Mouse (Mus musculus) intestine, embryonic 16.5 days (tissue): ENCODE data around the gene Slc25a51. TPM values are rescaled to one million over a fixed set of nuclear protein-coding genes. Genes with fewer than 3 reads are reported as not detected.

ENCODE experiments used
- ATAC-seq: fragments of 200-750 bp; cut with Nextera tagmentation; 2 replicates; pipeline ENCODE4 v1.8.0; 2017; ENCODE audit warnings: moderate TSS enrichment, moderate library complexity
- H3K27ac ChIP-seq: fragments of 300-500 bp; sonication (generic); 2 replicates; pipeline ENCODE4 v1.5.1; 2014; ENCODE audit warnings: mild to moderate bottlenecking, low read length
- H3K27me3 ChIP-seq: fragments of 300-500 bp; sonication (generic); replicated peaks from 2 replicates; pipeline ENCODE4 v1.6.1; 2014; ENCODE audit warnings: low read length, control low read depth, mixed read lengths; ENCODE audit not compliant: control insufficient read depth, insufficient read depth
- H3K36me3 ChIP-seq: fragments of 300-500 bp; sonication (generic); 2 replicates; pipeline ENCODE4 v1.6.1; 2014; ENCODE audit warnings: low read length, control low read depth; ENCODE audit not compliant: control insufficient read depth, insufficient read depth
- H3K4me1 ChIP-seq: fragments of 300-500 bp; sonication (generic); 2 replicates; pipeline ENCODE4 v1.6.1; 2014; ENCODE audit warnings: low read length, control low read depth, mixed read lengths; ENCODE audit not compliant: control insufficient read depth, insufficient read depth
- H3K4me2 ChIP-seq: fragments of 300-500 bp; sonication (generic); 2 replicates; pipeline ENCODE4 v1.6.1; 2014; ENCODE audit warnings: low read depth, low read length, control low read depth
- H3K4me3 ChIP-seq: fragments of 300-500 bp; sonication (generic); 2 replicates; pipeline ENCODE4 v1.5.1; 2014; ENCODE audit warnings: mild to moderate bottlenecking, low read length
- H3K9ac ChIP-seq: fragments of 300-500 bp; sonication (generic); 2 replicates; pipeline ENCODE4 v1.6.1; 2014; ENCODE audit warnings: low read depth, low read length
- H3K9me3 ChIP-seq: fragments of 300-500 bp; sonication (generic); 2 replicates; pipeline ENCODE4 v1.6.1; 2016; ENCODE audit warnings: low read length, control low read depth; ENCODE audit not compliant: control insufficient read depth
- WGBS: fragments of 180-500 bp; shearing (Covaris S2); extraction: QIAGEN DNeasy Blood & Tissue Kit; methylation state at CpG from one replicate; pipeline ENCODE4 v1.1.7; 2014; 5-methylcytosine and 5-hydroxymethylcytosine counted together
- polyA plus RNA-seq: library from polyadenylated mRNA; unstranded; fragments of >200 nt; fragmentation: Nextera tagmentation; extraction: Ambion mirVana; gene quantifications from 2 replicates; pipeline ENCODE4 v1.2.1, GENCODE M21; 2015

Gene Slc25a51
- polyA plus RNA-seq, 1 experiment from 2014 or later: 55.5 TPM

- Histone ChIP-seq H3K27me3 (no peaks in the 10 kb centered on the region), H3K9ac (no peak overlapping the region), H3K27ac (no peak overlapping the region), H3K4me2 (no peak overlapping the region), H3K36me3 (no peaks in the 10 kb centered on the region), H3K4me3 (no peak overlapping the region), H3K9me3 (no peaks in the 10 kb centered on the region), H3K4me1 (peaks cover 23% of the 10 kb centered on the region)
- ATAC-seq: no peak
- whole genome bisulfite sequencing: 78% methylated on average over 3 of the region's 3 CpGs
Observed at GRCm38 (mm10) chr4:45431806-45432205, 23.2 kb upstream of the Slc25a51 start.

- Histone ChIP-seq H3K4me1 (peaks cover 18% of the 10 kb centered on the region), H3K27me3 (no peaks in the 10 kb centered on the region), H3K27ac (no peak overlapping the region), H3K4me2 (no peak overlapping the region), H3K36me3 (no peaks in the 10 kb centered on the region), H3K9ac (no peak overlapping the region), H3K4me3 (no peak overlapping the region), H3K9me3 (no peaks in the 10 kb centered on the region)
- 79% methylated on average over 3 of the region's 3 CpGs for WGBS
- no peak for ATAC-seq
Observed at GRCm38 (mm10) chr4:45431316-45431715, 22.8 kb upstream of the Slc25a51 start.

- H3K4me1 ChIP-seq: peaks cover 7% of the 10 kb centered on the region; the same call in 1 of the 2 replicates
- H3K9me3 ChIP-seq: no peaks in the 10 kb centered on the region
- H3K4me3 ChIP-seq: no peak overlapping the region
- no peak overlapping the region for H3K4me2 ChIP-seq
- WGBS: 90% methylated on average over 7 of the region's 7 CpGs
- no peaks in the 10 kb centered on the region for H3K27me3 ChIP-seq
- no peak overlapping the region for H3K9ac ChIP-seq
- H3K27ac ChIP-seq: no peak overlapping the region
- no peaks in the 10 kb centered on the region for H3K36me3 ChIP-seq
- ATAC-seq: no peak
Observed at GRCm38 (mm10) chr4:45429451-45429850, 20.9 kb upstream of the Slc25a51 start.

- Histone ChIP-seq H3K9ac (no peak overlapping the region), H3K9me3 (no peaks in the 10 kb centered on the region), H3K4me1 (peaks cover 19% of the 10 kb centered on the region), H3K27ac (no peak overlapping the region), H3K36me3 (no peaks in the 10 kb centered on the region), H3K27me3 (no peaks in the 10 kb centered on the region), H3K4me3 (no peak overlapping the region), H3K4me2 (no peak overlapping the region)
- 68% methylated on average over 13 of the region's 13 CpGs for WGBS
- no peak for ATAC-seq
Observed at GRCm38 (mm10) chr4:45426724-45427457, 18.3 kb upstream of the Slc25a51 start.

GRCm38 (mm10) chr4:45423406-45423805, 14.8 kb upstream of the Slc25a51 start:
- ATAC-seq: peak; percentile 46
- 30% methylated on average over 8 of the region's 8 CpGs for WGBS
- Histone ChIP-seq H3K36me3 (no peaks in the 10 kb centered on the region), H3K4me2 (no peak overlapping the region), H3K4me1 (peaks cover 28% of the 10 kb centered on the region), H3K4me3 (no peak overlapping the region), H3K9ac (no peak overlapping the region), H3K27me3 (no peaks in the 10 kb centered on the region), H3K27ac (0 out of 2 replicates have a peak overlapping the region, but pooled peaks have one; percentile 2), H3K9me3 (no peaks in the 10 kb centered on the region)

- H3K4me1 ChIP-seq: peaks cover 28% of the 10 kb centered on the region
- no peak overlapping the region for H3K27ac ChIP-seq
- no peaks in the 10 kb centered on the region for H3K36me3 ChIP-seq
- WGBS: 76% methylated on average over 10 of the region's 10 CpGs
- no peak overlapping the region for H3K4me3 ChIP-seq
- no peak overlapping the region for H3K4me2 ChIP-seq
- no peak for ATAC-seq
- H3K9ac ChIP-seq: no peak overlapping the region
- H3K9me3 ChIP-seq: no peaks in the 10 kb centered on the region
- no peaks in the 10 kb centered on the region for H3K27me3 ChIP-seq
Observed at GRCm38 (mm10) chr4:45422640-45423039, 14.1 kb upstream of the Slc25a51 start.

GRCm38 (mm10) chr4:45421519-45422260, 13.1 kb upstream of the Slc25a51 start:
- Histone ChIP-seq H3K27me3 (no peaks in the 10 kb centered on the region), H3K9ac (no peak overlapping the region), H3K4me3 (no peak overlapping the region), H3K4me1 (peaks cover 28% of the 10 kb centered on the region), H3K36me3 (no peaks in the 10 kb centered on the region), H3K27ac (no peak overlapping the region), H3K9me3 (no peaks in the 10 kb centered on the region), H3K4me2 (no peak overlapping the region)
- ATAC-seq: no peak
- WGBS: 83% methylated on average over 11 of the region's 11 CpGs

- Histone ChIP-seq H3K9ac (no peak overlapping the region), H3K4me1 (peaks cover 28% of the 10 kb centered on the region), H3K4me3 (no peak overlapping the region), H3K27ac (no peak overlapping the region; the same call in 1 of the 2 replicates), H3K9me3 (no peaks in the 10 kb centered on the region), H3K4me2 (no peak overlapping the region), H3K36me3 (no peaks in the 10 kb centered on the region), H3K27me3 (no peaks in the 10 kb centered on the region)
- 60% methylated on average over 3 of the region's 3 CpGs for WGBS
- no peak for ATAC-seq
Observed at GRCm38 (mm10) chr4:45420733-45421132, 12.2 kb upstream of the Slc25a51 start.

- Histone ChIP-seq H3K4me1 (peaks cover 18% of the 10 kb centered on the region), H3K36me3 (no peaks in the 10 kb centered on the region), H3K4me2 (no peak overlapping the region), H3K27me3 (no peaks in the 10 kb centered on the region), H3K9ac (no peak overlapping the region), H3K4me3 (no peak overlapping the region), H3K9me3 (no peaks in the 10 kb centered on the region), H3K27ac (no peak overlapping the region)
- WGBS: 87% methylated on average over 4 of the region's 4 CpGs
- ATAC-seq: no peak
Observed at GRCm38 (mm10) chr4:45419051-45419450, 10.5 kb upstream of the Slc25a51 start.
